Mouse (Mus musculus) heart, embryonic 14.5 days (tissue): Measurements from ENCODE around the gene Gm20696. TPM values are rescaled to one million over a fixed set of nuclear protein-coding genes. Genes with fewer than 3 reads are reported as not detected.

Experiments
- ATAC-seq: fragments of 200-750 bp; cut with Nextera tagmentation; 2 replicates; pipeline ENCODE4 v1.8.0; 2017; ENCODE audit warnings: low read depth, moderate TSS enrichment; ENCODE audit not compliant: insufficient number of reproducible peaks, insufficient read depth, low FRiP score
- H3K27ac ChIP-seq, 2 experiments: fragments of 200-500 bp in 1 of 2; fragments of 300-500 bp in 1 of 2; sonication (generic) in 1 of 2; replicated peaks in 1 of 2; 2 replicates each; pipeline ENCODE4 v1.5.1; 2012 to 2014; ENCODE audit warnings: low read depth in 2 of 2, low read length in 2 of 2, control low read depth in 1 of 2, mild to moderate bottlenecking in 1 of 2, mixed read lengths in 1 of 2; ENCODE audit not compliant: control insufficient read depth in 1 of 2, insufficient read depth in 1 of 2
- H3K27me3 ChIP-seq: fragments of 300-500 bp; sonication (generic); 2 replicates; pipeline ENCODE4 v1.6.1; 2014; ENCODE audit warnings: mild to moderate bottlenecking, low read length, control low read depth; ENCODE audit not compliant: control insufficient read depth, insufficient read depth
- H3K36me3 ChIP-seq: fragments of 300-500 bp; sonication (generic); 2 replicates; pipeline ENCODE4 v1.6.1; 2014; ENCODE audit warnings: mild to moderate bottlenecking, control low read depth, low read length, mixed read lengths; ENCODE audit not compliant: control insufficient read depth, insufficient read depth
- H3K4me1 ChIP-seq, 2 experiments: fragments of 200-500 bp in 1 of 2; fragments of 300-500 bp in 1 of 2; sonication (generic) in 1 of 2; 2 replicates each; pipeline ENCODE4 v1.6.1; 2012 to 2014; ENCODE audit warnings: low read length in 2 of 2, control low read depth in 1 of 2, mixed read lengths in 1 of 2; ENCODE audit not compliant: control insufficient read depth in 2 of 2, insufficient read depth in 2 of 2
- H3K4me2 ChIP-seq: fragments of 300-500 bp; sonication (generic); 2 replicates; pipeline ENCODE4 v1.6.1; 2014; ENCODE audit warnings: mild to moderate bottlenecking, low read length
- H3K4me3 ChIP-seq, 2 experiments: fragments of 200-500 bp in 1 of 2; fragments of 300-500 bp in 1 of 2; sonication (generic) in 1 of 2; 2 replicates each; pipeline ENCODE4 v1.5.1; 2012 to 2014; ENCODE audit warnings: low read length in 2 of 2, mild to moderate bottlenecking in 2 of 2, control low read depth in 1 of 2, low read depth in 1 of 2, moderate library complexity in 1 of 2; ENCODE audit not compliant: control insufficient read depth in 1 of 2, insufficient read depth in 1 of 2
- H3K9ac ChIP-seq: fragments of 300-500 bp; sonication (generic); 2 replicates; pipeline ENCODE4 v1.6.1; 2014; ENCODE audit warnings: mild to moderate bottlenecking, low read length
- H3K9me3 ChIP-seq: fragments of 300-500 bp; sonication (generic); 2 replicates; pipeline ENCODE4 v1.6.1; 2016; ENCODE audit warnings: low read length, control low read depth; ENCODE audit not compliant: control insufficient read depth
- WGBS: fragments of 180-500 bp; shearing (Covaris S2); extraction: QIAGEN DNeasy Blood & Tissue Kit; methylation state at CpG from one replicate; pipeline ENCODE4 v1.1.7; 2014; 5-methylcytosine and 5-hydroxymethylcytosine counted together
- polyA plus RNA-seq: library from polyadenylated mRNA; unstranded; fragments of >200 nt; fragmentation: Nextera tagmentation; extraction: Ambion mirVana; gene quantifications from 2 replicates; pipeline ENCODE4 v1.2.1, GENCODE M21; 2014

The Gm20696 gene
- polyA plus RNA-seq, 1 experiment from 2014 or later: 3.9 TPM

- H3K9me3 ChIP-seq: no peaks in the 10 kb centered on the region
- H3K36me3 ChIP-seq: 0 out of 2 replicates have a peak, but pooled peaks cover 3% of the 10 kb centered on the region
- H3K4me3 ChIP-seq: no peak overlapping the region
- H3K27me3 ChIP-seq: no peaks in the 10 kb centered on the region
- no peak for ATAC-seq
- no peak overlapping the region for H3K4me2 ChIP-seq
- WGBS: 89% methylated on average over 4 of the region's 4 CpGs
- H3K9ac ChIP-seq: no peak overlapping the region
- no peak overlapping the region for H3K27ac ChIP-seq
- 0 out of 4 replicates have a peak, but pooled peaks cover 0 to 7% of the 10 kb centered on the region in 2 experiments for H3K4me1 ChIP-seq
Observed at GRCm38 (mm10) chr6:99464449-99464848, 202.1 kb downstream of the Gm20696 start.

- WGBS: 90% methylated on average over 7 of the region's 7 CpGs
- Histone ChIP-seq H3K4me1 (0 out of 4 replicates have a peak, but pooled peaks cover 0 to 7% of the 10 kb centered on the region in 2 experiments), H3K4me2 (no peak overlapping the region), H3K27me3 (no peaks in the 10 kb centered on the region), H3K36me3 (0 out of 2 replicates have a peak, but pooled peaks cover 1% of the 10 kb centered on the region), H3K9ac (no peak overlapping the region), H3K27ac (no peak overlapping the region), H3K4me3 (no peak overlapping the region), H3K9me3 (no peaks in the 10 kb centered on the region)
- no peak for ATAC-seq
Observed at GRCm38 (mm10) chr6:99463906-99464305, 202.7 kb downstream of the Gm20696 start.

- Histone ChIP-seq H3K27ac (no peak overlapping the region), H3K36me3 (peaks cover 4% of the 10 kb centered on the region; the same call in 1 of the 2 replicates), H3K4me1 (no peaks in the 10 kb centered on the region), H3K9me3 (no peaks in the 10 kb centered on the region), H3K9ac (no peak overlapping the region), H3K4me3 (no peak overlapping the region), H3K4me2 (no peak overlapping the region), H3K27me3 (no peaks in the 10 kb centered on the region)
- WGBS: 87% methylated on average over 4 of the region's 4 CpGs
- no peak for ATAC-seq
Observed at GRCm38 (mm10) chr6:99458775-99459174, 207.8 kb downstream of the Gm20696 start.

- Histone ChIP-seq H3K36me3 (peaks cover 4% of the 10 kb centered on the region; the same call in 1 of the 2 replicates), H3K9ac (no peak overlapping the region), H3K9me3 (no peaks in the 10 kb centered on the region), H3K4me1 (peaks cover 13 to 23% of the 10 kb centered on the region in 2 experiments), H3K4me3 (no peak overlapping the region), H3K4me2 (no peak overlapping the region), H3K27me3 (no peaks in the 10 kb centered on the region), H3K27ac (no peak overlapping the region)
- no peak for ATAC-seq
- WGBS: 93% methylated on average over 7 of the region's 7 CpGs
Observed at GRCm38 (mm10) chr6:99453763-99454520, 212.7 kb downstream of the Gm20696 start.

- peak overlapping the region in 1 of 2 experiments; percentile 3; a peak in 1 of 4 replicates for H3K27ac ChIP-seq
- no peak overlapping the region for H3K4me3 ChIP-seq
- no peaks in the 10 kb centered on the region for H3K9me3 ChIP-seq
- WGBS: 69% methylated on average over 2 of the region's 2 CpGs
- peaks cover 4% of the 10 kb centered on the region; the same call in 1 of the 2 replicates for H3K36me3 ChIP-seq
- peaks cover 13 to 23% of the 10 kb centered on the region in 2 experiments for H3K4me1 ChIP-seq
- H3K9ac ChIP-seq: no peak overlapping the region
- no peak overlapping the region for H3K4me2 ChIP-seq
- H3K27me3 ChIP-seq: no peaks in the 10 kb centered on the region
- ATAC-seq: no peak
Observed at GRCm38 (mm10) chr6:99452638-99453185, 213.9 kb downstream of the Gm20696 start.

GRCm38 (mm10) chr6:99451479-99451878, 215.1 kb downstream of the Gm20696 start:
- Histone ChIP-seq H3K36me3 (peaks cover 4% of the 10 kb centered on the region; the same call in 1 of the 2 replicates), H3K27ac (peak overlapping the region; percentile 7 to 28), H3K27me3 (no peaks in the 10 kb centered on the region), H3K9ac (no peak overlapping the region), H3K4me1 (peaks cover 13 to 23% of the 10 kb centered on the region in 2 experiments), H3K9me3 (no peaks in the 10 kb centered on the region), H3K4me3 (no peak overlapping the region), H3K4me2 (peak overlapping the region; percentile 2)
- 17% methylated on average over 11 of the region's 11 CpGs for WGBS
- peak; percentile 16; the same call in 1 of the 2 replicates for ATAC-seq

- Histone ChIP-seq H3K9ac (no peak overlapping the region), H3K9me3 (no peaks in the 10 kb centered on the region), H3K4me1 (peaks cover 11 to 22% of the 10 kb centered on the region in 2 experiments), H3K36me3 (no peaks in the 10 kb centered on the region), H3K4me3 (no peak overlapping the region), H3K27ac (no peak overlapping the region), H3K27me3 (no peaks in the 10 kb centered on the region), H3K4me2 (no peak overlapping the region)
- WGBS: 75% methylated on average over 4 of the region's 4 CpGs
- no peak for ATAC-seq
Observed at GRCm38 (mm10) chr6:99447447-99447846, 219.2 kb downstream of the Gm20696 start.
